Mouse (Mus musculus) embryonic fibroblast, embryonic 13.5 days (primary cell): ENCODE results near the gene Fbxw5.

Experiments used
- CTCF ChIP-seq: IDR thresholded peaks from 2 replicates; pipeline ENCODE4 v1.5.1; 2011; ENCODE audit warnings: mild to moderate bottlenecking, control low read depth, low read length, moderate library complexity, borderline replicate concordance; ENCODE audit not compliant: insufficient read depth
- POLR2A ChIP-seq: IDR thresholded peaks from 2 replicates; pipeline ENCODE4 v1.6.1; 2011; ENCODE audit warnings: low read depth, mild to moderate bottlenecking, control low read depth, low read length, moderate library complexity

DNA sequence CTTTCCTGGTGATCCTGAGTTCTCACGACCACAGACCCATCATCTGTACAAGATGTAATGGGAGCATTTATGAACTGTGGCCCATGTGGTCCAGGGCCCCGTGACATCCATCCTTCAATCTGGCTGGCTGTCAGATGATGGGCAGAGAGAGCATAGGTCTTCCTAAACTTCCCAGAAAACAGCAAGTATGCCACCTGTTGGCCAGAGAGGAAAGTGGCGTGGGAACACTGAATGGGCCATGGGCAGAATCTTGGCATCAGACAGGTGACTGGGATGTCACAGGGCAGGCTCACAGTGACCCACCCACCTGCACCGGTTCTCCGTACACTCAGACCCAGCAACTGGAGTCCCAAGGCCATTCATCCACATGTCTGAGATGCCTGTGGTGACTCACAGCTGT, 50.6 kb downstream of the Fbxw5 start:
- TF ChIP-seq CTCF (peak; percentile 59; the same call in 1 of the 2 replicates), POLR2A (no peak)
